Mouse (Mus musculus) right cerebral cortex, postnatal 4 days (tissue): ENCODE measurements at regions not wholly inside any gene's neighbourhood (a gene's known extent, or its start where the extent isn't known, plus 50 kb on each side); places are given as distances from the start of the nearest gene placed in this dataset.
A peak's percentile ranks its signal among the peaks of the same experiment; 100 is the strongest.

Experiments used
- DNase-seq: peaks from one replicate; pipeline ENCODE4 v3.0.0-alpha.2; 2022

DNA sequence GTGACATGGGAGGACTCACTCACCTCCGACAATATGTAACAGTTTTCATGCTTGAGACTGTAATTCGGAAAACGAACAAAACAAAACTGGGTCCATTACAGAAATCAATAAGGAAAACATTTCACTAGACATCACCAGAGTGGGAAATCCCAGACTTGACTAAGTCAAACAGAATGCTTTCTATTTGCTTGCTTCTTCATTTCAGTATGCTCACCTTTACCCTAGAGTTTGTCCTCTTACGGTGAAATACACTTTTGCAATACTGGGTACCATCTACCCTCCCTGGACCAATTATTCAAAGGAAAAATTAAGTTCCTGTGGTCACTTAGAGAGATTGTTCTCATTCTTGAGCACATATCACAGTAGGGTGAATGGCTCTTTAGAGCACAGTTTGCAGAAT lies 613.4 kb upstream of the 4930412O13Rik start:
- no peak for DNase-seq

GRCm38 (mm10) chr2:9283441-9283840 lies 597.6 kb upstream of the 4930412O13Rik start:
- DNase-seq, result no peak

DNA sequence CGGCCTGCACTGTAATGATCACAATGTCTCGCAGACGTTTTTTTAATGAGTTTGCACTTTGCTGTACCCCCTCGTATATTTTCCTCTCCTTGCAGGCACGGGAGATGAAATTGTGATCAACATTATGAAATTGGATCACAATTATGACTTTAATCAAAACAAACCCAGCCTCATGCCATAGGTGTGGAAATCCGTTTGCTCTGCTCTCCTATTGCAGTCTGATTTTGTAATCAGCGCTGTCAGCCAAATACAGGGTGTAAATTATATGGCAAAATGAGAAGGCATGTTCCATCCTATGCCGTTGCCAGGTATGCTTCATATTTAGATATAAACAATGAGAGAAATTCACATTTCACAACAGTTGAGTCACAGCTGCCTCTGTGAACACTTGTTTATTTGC lies 595.3 kb upstream of the 4930412O13Rik start:
- no peak for DNase-seq

DNA sequence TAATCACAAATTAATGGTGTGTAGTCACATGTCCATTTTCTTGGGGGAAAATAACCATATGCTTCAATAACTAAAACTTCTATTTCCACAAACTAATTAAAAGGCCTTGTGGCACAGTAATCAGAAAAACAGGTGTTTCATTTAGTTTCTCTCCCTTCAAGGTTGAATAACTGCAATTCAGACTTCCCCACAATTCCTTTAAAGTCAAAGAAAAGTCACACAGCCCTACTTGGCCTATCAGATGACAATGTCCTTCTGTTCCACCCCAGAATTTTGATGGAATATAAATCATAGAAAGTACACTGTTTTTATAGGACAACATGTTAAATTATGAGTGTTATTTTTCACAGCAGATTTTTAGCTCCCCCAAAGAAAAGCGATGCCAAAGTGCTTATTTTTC lies 594.0 kb upstream of the 4930412O13Rik start:
- no peak for DNase-seq

DNA sequence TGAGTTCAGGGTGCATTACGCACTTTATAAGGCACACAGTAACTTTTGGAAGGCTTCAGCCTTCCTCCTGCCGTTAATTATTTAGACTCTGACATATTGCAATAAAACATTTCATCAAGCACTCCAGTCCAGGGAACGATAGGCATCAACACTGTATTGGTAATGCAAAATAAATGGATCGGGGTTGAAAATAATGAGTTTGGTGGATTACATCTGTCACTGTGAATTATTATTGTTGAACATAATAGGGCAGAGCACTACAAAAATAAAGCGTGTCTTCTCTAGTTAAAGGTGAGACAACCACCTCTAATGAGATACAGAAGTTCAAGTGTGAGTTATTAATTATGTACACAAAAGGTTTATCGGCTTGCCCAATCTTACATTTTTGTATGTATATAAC lies 593.4 kb upstream of the 4930412O13Rik start:
- no peak for DNase-seq

DNA sequence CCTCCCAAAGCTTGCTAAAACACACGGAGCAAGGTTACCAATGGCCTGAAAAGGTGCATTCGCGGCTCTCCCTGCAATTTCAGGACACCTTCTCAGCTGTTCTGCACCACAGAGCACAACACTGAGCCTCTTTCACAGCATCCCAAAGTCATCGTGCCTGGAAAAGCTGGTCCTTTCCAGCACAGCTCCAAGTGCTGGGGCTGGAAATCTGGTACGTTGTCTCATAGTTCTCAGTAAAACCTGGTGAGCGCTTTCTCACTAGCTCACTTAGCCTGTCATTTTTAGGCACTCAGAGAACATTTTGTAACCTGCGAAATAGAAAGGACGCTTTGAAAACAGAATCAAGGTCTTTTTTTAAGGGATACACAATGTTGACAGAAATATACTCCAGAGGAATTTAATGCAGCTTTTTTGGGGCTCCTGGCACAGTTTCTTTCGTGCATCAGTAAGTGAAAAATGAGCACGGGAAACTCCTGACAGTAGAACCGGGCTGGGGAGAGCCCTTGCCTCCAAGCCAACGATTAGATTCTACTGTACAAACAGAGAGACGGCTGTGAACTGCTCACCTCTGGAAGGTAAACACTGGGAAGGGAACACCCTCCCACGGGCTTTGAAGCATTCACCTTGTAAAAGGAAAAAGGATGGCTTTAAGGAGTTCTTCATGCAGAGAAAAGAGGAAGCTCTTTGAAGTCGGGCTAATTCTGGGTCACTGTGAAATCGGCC lies 549.3 kb upstream of the 4930412O13Rik start:
- no peak for DNase-seq

DNA sequence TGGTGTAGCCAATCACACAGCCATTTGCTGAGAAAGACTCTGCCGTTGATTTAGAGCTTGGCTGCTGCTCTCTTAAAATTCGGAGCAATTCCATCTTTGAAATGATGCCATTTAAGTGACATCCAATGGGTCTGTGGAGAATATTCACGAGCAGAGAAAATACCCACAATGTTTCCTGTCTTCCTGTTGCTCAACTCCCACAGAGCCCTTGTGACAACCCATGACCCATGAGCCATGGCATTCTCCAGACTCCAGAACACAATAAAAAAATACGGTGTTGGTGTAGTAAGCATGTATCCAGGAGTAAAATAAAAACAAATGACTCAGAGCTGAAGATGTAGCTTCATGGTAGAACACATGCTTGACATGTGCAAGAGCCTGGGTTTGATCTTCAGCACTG lies 532.1 kb upstream of the 4930412O13Rik start:
- no peak for DNase-seq

- DNase-seq, result no peak
Observed at GRCm38 (mm10) chr2:9349994-9350393, 531.1 kb upstream of the 4930412O13Rik start.

DNA sequence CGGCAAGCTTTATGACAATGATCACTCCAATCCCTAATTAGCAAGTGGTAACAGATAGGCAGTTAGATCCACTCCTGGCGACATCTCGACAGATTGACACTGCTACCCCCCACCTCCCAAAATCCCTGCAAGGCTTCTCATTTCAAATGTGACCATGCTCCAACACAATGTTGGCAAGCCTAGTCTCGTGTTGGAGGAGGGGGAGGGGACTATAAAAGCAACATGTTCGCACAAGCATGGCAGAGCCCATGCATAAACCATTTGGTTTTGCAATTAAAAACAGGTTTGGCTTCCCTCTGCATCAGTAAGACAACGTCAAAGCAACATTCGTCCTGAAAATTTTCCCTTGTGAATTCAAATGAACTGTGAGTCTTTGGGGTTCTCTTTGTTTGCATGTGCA lies 528.9 kb upstream of the 4930412O13Rik start:
- DNase-seq, result no peak

- DNase-seq, result no peak
Observed at GRCm38 (mm10) chr2:9360020-9360419, 521.0 kb upstream of the 4930412O13Rik start.

GRCm38 (mm10) chr2:9367801-9368584 lies 513.1 kb upstream of the 4930412O13Rik start:
- no peak for DNase-seq

- DNase-seq, result no peak
Observed at GRCm38 (mm10) chr2:9369572-9369971, 511.5 kb upstream of the 4930412O13Rik start.

- DNase-seq, result no peak
Observed at GRCm38 (mm10) chr2:9386566-9386965, 494.5 kb upstream of the 4930412O13Rik start.

GRCm38 (mm10) chr2:9388058-9388457 lies 493.0 kb upstream of the 4930412O13Rik start:
- no peak for DNase-seq

GRCm38 (mm10) chr2:9395379-9395999 lies 485.6 kb upstream of the 4930412O13Rik start:
- DNase-seq, result no peak

- DNase-seq, result no peak
Observed at GRCm38 (mm10) chr2:9401461-9401860, 479.6 kb upstream of the 4930412O13Rik start.

GRCm38 (mm10) chr2:9402281-9402680 lies 478.8 kb upstream of the 4930412O13Rik start:
- DNase-seq, result no peak

GRCm38 (mm10) chr2:9409075-9409474 lies 472.0 kb upstream of the 4930412O13Rik start:
- no peak for DNase-seq

DNA sequence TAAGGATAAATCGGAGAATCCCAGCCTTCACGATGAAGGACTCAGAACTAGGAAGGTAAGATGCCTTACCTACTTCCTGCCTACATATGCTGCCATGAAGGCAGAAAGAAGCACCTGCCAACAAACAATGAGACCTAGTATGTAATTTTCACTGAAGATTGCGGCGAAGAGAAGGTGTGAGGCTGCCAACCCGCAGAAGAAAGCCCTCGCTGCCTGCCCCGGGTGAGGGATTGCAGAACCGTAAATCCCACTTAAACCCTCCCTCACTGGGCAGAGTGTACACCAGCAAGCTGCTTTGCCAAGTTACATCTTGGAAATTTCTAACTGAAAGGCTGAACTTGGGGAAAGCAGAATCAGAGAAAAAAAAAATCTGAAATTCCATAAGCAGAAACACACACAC lies 458.4 kb upstream of the 4930412O13Rik start:
- no peak for DNase-seq

GRCm38 (mm10) chr2:9423534-9423933 lies 457.5 kb upstream of the 4930412O13Rik start:
- no peak for DNase-seq

GRCm38 (mm10) chr2:9433110-9433940 lies 447.7 kb upstream of the 4930412O13Rik start:
- peak; percentile 5 for DNase-seq

DNA sequence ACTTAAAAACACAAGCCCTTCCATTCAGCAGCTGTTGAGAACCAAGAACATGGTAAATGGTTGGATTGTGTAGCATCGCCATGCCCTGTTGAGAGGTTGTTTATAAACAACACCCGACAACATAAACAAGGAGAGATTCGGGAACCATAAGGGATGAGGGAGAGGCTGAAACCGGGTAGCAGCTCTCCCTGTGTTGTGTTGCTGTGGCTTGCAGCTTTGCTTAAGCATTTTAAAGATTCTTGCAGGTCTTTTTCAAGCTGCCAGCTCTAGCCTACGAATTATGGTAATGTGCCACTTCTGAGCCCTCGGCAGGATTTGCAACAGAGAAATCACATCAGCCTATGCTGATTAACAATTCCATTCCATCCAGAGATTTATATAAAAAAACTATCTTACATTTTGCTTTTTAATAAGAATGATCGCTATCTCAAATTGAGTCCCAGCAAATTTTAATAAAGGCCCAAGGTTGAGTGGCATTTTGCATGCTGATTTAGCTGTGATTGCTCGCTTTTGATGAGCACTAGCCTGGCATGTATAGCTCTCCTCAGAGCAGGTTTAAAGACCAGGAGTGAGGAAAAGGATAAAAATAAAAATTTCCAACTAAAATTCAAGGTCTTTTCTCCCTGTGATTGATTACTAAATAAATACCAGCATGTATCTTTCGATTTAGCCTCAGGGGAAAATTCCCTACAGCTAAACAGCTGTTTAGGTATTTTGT lies 445.7 kb upstream of the 4930412O13Rik start:
- DNase-seq, result no peak
